Mouse (Mus musculus): ENCODE measurements around the gene Pih1d1.

GRCm38 (mm10) chr7:45167761-45168445 is 13.8 kb downstream of the Pih1d1 start:
- TF ChIP-seq GATA1 (IDR thresholded peaks at IDR 0.05; ENCODE audit: low read length) (no peak), TAL1 (IDR thresholded peaks at IDR 0.05; ENCODE audit: low read length) (no peak)
